Mouse (Mus musculus) gastrocnemius, adult 2 months (tissue): Measurements from ENCODE around the gene Gm21750. TPM values are rescaled to one million over a fixed set of nuclear protein-coding genes. Genes with fewer than 3 reads are reported as not detected.
"Not testable (repeated sequence)": the region's sequence is repeated elsewhere in the genome, so short reads cannot be mapped to it uniquely, and the experiment has no call there.

Experiments used
- DNase-seq: peaks from one replicate; pipeline ENCODE4 v3.0.0; 2022
- H3K27ac ChIP-seq: fragments of 200-600 bp; 2 replicates; pipeline ENCODE4 v1.8.1; 2022; ENCODE audit warnings: mild to moderate bottlenecking
- H3K4me3 ChIP-seq: fragments of 200-600 bp; 2 replicates; pipeline ENCODE4 v1.8.1; 2022; ENCODE audit warnings: mild to moderate bottlenecking, moderate library complexity
- CTCF ChIP-seq: fragments of 200-600 bp; IDR thresholded peaks from 2 replicates; pipeline ENCODE4 v1.8.1; 2022; ENCODE audit warnings: antibody characterized with exemption, mild to moderate bottlenecking, moderate library complexity
- intact Hi-C: fragments of 180-260 bp; cut with DNase I; formaldehyde crosslinking; loops from one replicate; pipeline ENCODE4 v1.15.1; 2025
- long read RNA-seq, 2 experiments: library from polyadenylated mRNA; stranded (forward); transcript quantifications; one replicate each; pipeline ENCODE4 v2.0.0; 2021
- total RNA-seq, 2 experiments: library from RNA; stranded (reverse); gene quantifications; 2 replicates each; pipeline ENCODE4 v1.2.3; 2021

The Gm21750 gene
- total RNA-seq: not detected
- long read RNA-seq, experiment 1: 0 reads
- long read RNA-seq, experiment 2: 0 reads

DNA sequence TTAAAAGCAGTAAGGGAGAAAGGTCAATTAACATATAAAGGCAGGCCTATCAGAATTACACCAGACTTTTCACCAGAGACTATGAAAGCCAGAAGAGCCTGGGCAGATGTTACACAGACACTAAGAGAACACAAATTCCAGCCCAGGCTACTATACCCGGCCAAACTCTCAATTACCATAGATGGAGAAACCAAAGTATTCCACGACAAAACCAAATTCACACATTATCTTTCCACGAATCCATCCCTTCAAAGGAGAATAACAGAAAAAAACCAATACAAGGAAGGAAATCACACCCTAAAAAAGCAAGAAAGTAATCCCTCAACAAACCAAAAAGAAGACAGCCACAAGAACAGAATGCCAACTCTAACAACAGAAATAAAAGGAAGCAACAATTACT, at the start of gene Gm21750:
Gene Gm21750 (plus strand): TSS at position 301 of the 400 bp plus-strand sequence.
- H3K4me3 ChIP-seq, DNase-seq, H3K27ac ChIP-seq, intact Hi-C loops: not testable (repeated sequence)

DNA sequence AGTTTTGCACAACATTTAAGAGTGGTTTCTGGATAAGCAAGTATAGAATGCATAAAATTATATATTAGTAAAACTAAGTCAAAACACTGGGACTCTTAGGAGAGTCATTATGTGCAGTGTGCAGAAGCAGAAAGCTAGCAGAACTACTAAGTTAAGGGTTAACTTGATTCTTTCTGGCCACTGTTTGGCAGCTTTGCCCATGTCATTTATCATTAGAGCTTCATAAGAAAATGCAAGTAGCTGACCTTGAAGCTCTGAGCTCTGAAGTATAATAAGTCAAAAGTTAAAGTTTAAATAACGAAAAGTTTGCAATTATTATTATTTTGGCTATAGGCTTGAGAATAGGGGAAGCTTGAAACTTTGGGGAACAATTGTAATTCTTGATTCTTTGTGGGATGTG, 46.1 kb upstream of the Gm21750 start:
- DNase-seq, H3K27ac ChIP-seq, intact Hi-C loops, H3K4me3 ChIP-seq: not testable (repeated sequence)

DNA sequence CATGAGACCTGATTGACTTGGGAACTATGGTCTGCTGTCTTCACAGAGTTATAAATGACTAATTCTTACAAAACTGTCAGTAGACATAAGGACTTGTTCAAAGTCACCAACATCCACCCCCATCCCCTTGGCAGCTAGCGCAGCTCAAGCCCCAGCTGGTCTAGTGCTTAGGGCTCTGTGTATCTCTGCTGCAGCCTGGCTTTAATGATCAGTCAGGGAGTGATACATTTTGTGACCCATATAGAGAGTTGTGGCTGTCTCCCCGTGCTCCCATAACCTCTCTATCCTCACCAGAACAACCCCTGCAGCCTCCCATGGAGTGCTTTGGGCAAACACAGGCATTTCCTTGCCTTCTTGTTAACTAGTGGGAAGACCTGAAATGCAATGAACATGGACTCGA, 40.1 kb upstream of the Gm21750 start:
- intact Hi-C loops: no loop called here

DNA sequence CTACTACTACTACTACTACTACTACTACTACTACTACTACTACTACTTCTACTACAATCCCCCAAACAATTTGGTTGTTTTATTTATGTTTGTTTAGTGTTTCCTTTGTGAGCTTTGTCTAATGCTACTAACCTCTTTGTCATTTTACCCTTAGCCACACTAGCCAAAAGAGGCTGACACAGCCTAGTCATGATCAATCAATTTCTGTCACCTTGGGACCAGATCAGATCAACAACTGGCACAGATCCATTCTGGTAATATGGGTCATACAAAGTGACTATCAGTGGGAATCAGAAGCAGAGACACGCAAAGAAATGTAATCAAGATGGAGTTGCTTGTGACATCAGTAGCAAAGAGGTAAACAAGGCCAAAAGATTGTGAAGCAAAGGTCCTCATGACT, 38.0 kb upstream of the Gm21750 start:
- intact Hi-C loops: no loop called here
- Histone ChIP-seq H3K4me3 (no peak overlapping the region), H3K27ac (no peak overlapping the region)
- no peak for TF ChIP-seq CTCF
- DNase-seq: no peak

More for the DNA sequence above, 40.1 kb upstream of the Gm21750 start:
- no peak for TF ChIP-seq CTCF
- Histone ChIP-seq H3K27ac (no peak overlapping the region), H3K4me3 (no peak overlapping the region)
- DNase-seq: no peak

DNA sequence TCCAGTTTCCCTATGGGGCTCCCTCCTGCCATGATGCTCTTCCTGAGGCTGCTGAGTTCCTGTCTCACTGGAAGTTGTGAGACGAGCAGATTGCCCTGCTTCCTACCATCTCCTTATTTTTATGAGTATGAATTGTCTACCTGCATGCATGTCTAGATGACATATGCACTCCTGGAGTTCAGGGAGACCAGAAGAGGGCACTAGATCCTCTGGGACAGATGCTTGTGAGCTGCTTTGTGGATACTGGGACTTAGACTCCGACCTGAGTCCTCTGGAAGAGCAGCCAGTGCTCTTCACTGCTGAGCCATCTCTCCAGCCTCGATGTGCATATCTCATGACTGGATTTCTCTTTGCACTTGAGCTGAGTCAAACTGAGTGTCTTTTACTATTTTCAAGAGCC, 35.6 kb upstream of the Gm21750 start:
- intact Hi-C loops: no loop called here
- TF ChIP-seq CTCF: peak; percentile 29; the same call in 1 of the 2 replicates

DNA sequence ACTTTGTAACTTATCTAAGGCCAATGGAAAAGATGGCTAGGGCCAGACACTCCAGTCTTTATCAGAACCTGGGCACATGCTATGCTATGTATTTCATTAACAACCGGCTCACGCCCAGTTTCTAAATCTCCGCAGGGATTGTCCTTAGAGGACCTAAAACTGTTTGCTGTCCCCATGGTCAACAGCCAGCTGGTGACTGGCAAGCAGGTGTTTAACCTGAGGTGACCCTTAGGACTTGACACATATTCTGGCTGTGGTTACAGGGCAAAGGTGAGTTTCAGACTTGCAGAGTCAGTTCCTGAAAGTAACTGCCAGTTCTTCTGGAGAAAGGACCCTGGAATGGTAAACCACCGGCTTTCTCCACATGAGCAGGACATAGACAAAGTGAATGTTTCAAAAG, 29.5 kb upstream of the Gm21750 start:
- peak; percentile 70 for DNase-seq
- intact Hi-C loops: no loop called here
- Histone ChIP-seq H3K27ac (peak overlapping the region; percentile 77), H3K4me3 (no peak overlapping the region)
- TF ChIP-seq CTCF: no peak

More for the DNA sequence above, 35.6 kb upstream of the Gm21750 start:
- Histone ChIP-seq H3K27ac (no peak overlapping the region), H3K4me3 (no peak overlapping the region)
- DNase-seq: no peak

DNA sequence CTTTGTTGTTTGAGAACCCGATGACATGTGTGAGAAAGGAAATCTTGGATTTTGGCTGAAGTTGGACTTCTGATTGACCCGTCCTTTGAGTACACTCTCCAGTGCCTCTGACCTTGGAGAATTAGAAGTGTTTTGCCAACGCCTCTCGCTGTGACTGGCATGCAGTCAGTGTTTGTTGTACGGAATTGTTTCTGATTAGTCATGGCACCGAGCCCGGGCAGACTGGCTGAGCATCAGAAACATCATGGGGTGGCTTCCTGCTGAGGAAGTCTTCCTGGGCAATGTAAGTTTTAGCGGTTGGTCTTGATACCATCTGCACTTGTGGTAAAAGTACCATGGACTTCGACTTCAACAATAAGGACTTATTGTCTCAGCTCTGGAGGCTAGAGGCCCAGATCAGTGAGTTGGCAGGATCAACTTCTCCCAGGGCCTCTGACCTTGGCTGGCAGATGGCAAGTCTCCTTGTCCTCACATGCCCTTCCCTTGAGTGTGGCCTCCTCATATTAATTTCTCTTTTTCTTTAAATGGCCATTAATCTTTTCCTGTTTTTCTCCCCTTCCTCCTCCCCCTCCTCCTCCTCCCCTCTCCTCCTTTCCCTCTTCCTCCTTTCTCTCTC, 28.3 kb upstream of the Gm21750 start:
- intact Hi-C loops: no loop called here
- Histone ChIP-seq H3K4me3 (no peak overlapping the region), H3K27ac (peak overlapping the region; percentile 77; the same call in 1 of the 2 replicates)
- no peak for DNase-seq
- no peak for TF ChIP-seq CTCF

DNA sequence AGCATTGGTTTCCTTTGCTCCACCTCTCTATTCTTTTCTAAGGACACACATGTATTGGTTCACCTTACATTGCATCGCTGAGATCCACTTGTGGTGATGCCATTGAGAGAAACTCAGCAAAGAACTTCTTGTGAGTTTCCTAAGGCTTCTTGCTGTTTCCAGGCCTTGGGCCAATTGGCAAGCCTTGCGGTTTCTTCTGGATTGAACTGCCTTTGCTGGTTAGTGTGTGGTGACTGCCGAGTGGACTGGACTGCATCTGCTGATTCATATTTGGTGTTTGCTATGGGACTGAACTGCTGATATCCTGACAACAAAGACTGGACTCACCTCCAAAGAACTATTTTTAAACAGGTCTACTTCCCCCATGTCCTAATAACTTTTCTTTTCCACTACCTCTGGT, 26.7 kb upstream of the Gm21750 start:
- TF ChIP-seq CTCF: no peak
- intact Hi-C loops: no loop called here
- no peak for DNase-seq
- Histone ChIP-seq H3K27ac (no peak overlapping the region), H3K4me3 (no peak overlapping the region)

DNA sequence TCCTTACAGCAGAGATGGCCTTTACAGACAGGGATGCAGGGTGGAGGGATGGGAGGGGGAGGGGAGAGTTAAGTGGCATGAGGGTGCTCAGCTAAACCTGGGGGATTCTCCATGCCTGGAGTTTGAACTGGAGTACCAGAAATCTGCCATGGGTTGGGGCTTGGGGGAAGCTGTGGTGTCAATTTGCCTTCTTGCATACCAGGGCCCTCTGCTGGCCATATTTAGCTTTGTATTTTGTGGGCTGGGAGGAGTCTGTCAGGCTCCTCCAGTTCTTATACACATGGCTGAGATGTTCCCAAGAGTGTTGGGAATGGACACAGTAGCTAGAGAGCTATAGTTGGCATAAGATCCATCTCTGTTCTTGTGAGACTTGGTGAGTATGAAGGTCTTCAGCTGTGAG, 23.6 kb upstream of the Gm21750 start:
- no peak overlapping the region for H3K4me3 ChIP-seq
- peak; percentile 23 for DNase-seq
- intact Hi-C loops: no loop called here
- no peak overlapping the region for H3K27ac ChIP-seq
- TF ChIP-seq CTCF: peak; percentile 38; the same call in 1 of the 2 replicates

DNA sequence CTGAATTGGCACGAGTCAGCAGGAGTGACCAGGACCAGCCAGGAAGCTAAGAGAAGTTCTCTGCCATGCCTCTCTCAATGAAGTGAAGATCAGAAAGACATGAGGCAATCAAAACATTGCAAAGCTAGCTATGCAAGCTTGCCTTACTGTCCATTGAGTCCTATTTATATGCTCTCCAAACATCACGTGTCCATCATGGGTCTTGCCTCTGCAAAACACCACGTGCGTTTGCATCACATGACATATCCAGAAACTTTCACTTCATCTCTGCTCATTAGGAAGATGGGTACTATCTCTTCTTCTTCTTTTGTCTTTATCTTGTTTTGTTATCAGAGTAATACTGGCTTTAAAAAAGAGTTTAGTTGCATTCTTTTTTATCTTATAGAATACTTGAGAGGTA, 10.8 kb upstream of the Gm21750 start:
- H3K27ac ChIP-seq: no peak overlapping the region
- intact Hi-C loops: no loop called here
- no peak for DNase-seq
- no peak for TF ChIP-seq CTCF
- no peak overlapping the region for H3K4me3 ChIP-seq

DNA sequence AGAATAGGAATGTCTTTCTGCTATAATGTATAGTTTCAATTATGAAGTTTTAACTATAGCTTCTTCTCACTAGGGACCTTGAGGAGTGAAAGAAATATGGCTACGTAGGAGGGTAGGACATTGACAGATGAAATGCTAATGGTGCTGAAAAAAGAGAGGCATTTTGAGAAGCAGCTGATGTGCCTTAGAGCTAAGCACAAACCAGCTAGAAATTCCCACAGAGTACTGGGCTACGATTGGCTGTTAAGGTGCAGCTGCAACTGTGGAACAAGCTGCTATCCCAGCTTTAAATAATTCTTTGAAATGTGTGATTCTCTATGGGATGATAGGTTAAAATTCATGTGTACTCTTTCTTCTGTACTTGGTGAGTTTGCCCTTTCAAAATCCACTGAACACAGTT, 9.1 kb downstream of the Gm21750 start:
- no peak for TF ChIP-seq CTCF
- H3K27ac ChIP-seq: no peak overlapping the region
- DNase-seq: no peak
- no peak overlapping the region for H3K4me3 ChIP-seq
- intact Hi-C loops: no loop called here

DNA sequence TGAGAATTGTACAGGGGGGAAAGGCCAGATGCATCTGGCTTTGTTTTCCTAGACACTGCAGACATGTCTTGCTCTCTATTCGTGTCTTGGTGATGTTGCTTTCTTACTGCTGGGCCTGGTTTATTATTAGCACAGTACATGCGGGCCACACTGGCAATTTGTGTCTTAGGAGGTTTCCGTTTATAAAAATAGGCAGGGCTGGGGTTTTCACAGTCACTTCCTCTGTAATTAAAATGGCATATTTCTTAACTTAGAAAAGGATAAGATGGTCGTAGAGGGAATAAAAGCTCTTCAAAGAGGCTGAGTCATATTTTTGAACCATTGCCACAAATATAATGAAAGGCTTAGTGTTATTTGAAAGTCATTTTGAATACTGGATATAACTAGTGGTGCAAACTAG, 26.7 kb downstream of the Gm21750 start:
- H3K4me3 ChIP-seq: no peak overlapping the region
- no peak for TF ChIP-seq CTCF
- H3K27ac ChIP-seq: no peak overlapping the region
- DNase-seq: no peak
- intact Hi-C loops: no loop called here

DNA sequence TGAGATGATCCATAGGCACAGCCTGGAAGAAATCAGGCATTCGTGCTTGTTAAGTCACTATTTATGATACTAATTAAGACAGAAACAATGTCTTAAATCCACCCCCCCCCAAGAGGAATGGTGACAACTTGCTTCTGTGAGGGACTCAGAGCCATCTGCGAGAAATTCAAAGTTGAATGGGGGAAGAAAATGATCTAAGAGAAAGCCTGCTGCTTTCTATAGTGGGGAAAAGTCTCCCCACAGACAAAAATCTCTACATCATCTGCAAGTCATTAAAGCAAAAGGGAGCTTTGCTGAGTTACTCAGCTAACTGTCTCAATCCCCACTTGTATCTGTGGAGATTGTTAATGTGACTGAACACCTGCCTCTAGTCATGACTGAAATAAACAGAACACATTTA, 27.4 kb downstream of the Gm21750 start:
- H3K4me3 ChIP-seq: no peak overlapping the region
- no peak overlapping the region for H3K27ac ChIP-seq
- TF ChIP-seq CTCF: no peak
- intact Hi-C loops: no loop called here
- no peak for DNase-seq

DNA sequence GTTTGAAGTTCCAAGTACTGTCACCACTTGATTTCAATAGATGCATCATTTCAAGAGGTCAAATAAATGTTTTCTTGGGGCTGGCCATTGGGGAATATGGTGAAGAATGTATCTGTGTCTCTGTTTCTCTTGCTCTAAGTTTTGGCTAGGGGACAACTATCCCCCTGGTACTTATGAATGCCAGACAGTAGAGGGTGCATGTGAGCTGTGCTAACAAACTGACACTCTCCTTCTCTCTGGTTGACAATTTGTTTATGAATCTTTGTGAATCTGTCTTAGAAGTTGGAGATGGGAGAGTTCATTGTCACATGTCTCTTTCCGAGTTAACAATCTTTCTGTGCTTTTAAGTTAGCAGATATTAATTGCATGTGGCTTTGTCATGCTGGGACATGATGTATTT, 39.2 kb downstream of the Gm21750 start:
- Histone ChIP-seq H3K27ac (no peak overlapping the region), H3K4me3 (no peak overlapping the region)
- intact Hi-C loops: no loop called here
- TF ChIP-seq CTCF: peak; percentile 35; the same call in 1 of the 2 replicates
- no peak for DNase-seq
